Mouse (Mus musculus): ENCODE results near the gene Pzp.
A peak's percentile ranks its signal among the peaks of the same experiment; 100 is the strongest.

Gene Pzp

GRCm38 (mm10) chr6:128526601-128527000 is at the start of gene Pzp:
Gene Pzp, minus strand, starts transcription at chr6:128526720.
- no peak for DNase-seq (ENCODE audit: low spot score in 2 of 2)

DNA sequence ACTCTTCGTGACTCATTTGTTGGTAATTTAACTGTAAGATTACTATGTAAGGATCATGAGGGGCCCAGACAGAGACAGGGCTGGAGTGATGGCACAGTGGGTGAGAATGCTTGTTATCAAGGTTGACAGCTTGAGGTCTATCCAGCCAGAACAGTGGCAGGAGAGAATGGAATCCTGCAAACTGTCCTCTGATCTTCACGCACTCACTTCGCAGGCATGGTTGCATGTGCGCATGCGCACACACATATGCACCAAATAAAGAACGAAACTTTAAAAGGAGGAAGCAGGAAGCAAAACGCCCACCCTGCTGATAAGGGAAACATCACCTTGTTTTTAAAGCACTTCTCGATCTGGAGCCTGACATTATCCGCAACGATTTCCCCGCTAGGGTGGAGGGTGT is 40.1 kb upstream of the Pzp start:
- no peak for DNase-seq (ENCODE audit: low spot score in 2 of 2)

DNA sequence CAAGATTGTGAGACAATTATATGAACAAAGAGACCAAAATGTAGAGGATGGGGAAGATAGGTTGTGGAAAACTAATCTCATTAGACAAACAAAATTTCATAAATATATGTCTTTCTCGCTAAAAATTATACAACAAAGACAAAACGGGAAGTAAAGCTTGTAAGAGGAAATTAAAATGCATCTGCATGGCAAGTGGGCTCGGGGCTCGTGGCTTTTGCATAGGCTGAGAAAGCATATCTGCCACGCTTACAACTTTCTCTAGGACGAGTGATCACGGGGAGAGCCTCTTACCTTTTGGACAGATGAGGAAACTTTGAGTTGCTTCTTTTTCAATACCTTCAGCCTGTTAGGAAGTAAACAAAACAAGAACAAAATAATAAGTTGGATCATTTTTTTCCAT is 27.5 kb upstream of the Pzp start:
- no peak for DNase-seq (ENCODE audit: low spot score in 2 of 2)

DNA sequence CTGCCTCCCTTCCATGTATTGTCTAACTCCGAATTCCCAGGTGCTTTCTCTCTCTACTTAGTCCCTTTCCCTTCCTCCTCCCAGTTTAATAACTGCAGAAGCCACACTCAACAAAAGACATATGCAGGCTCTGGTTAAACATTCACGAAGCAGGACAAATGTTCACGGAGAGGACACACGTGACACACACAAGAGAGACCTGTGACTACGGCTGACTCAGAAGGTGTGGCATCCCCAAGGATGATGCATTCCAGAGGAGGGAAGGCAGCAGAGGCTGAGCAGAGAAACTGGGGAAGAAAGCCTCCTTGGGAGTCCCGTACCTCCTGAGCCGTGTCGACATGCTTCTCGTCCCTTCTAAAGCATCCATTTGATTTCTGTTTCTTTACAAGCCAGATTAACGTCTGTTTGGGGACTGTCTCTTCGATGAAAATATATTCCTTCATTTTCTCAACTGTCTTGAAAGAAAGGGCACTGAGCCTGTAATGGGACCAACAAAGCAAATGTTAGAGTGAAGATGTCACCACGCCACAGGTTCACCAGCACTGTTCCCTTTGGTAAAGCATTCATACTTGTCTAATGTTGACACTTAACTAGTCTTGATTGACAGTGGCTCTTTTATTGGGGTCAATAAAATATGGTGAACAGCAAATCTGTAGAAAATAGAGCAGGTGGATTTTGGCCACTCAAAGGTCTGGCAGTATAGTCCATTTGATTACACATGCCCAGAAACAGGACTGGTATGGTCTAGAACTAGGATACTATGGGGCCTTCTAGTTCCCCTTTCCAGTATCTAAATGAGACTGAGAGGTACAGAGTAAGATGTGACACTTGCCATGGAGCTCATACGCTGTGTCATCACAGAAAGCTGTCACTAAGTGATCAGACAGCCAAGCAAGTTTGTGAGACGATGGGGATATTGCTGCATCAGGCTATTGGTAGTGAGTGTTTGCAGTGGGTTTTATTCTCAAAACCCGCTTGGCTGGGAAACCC is 23.2 kb upstream of the Pzp start:
- DNase-seq (ENCODE audit: low spot score in 2 of 2): no peak

DNA sequence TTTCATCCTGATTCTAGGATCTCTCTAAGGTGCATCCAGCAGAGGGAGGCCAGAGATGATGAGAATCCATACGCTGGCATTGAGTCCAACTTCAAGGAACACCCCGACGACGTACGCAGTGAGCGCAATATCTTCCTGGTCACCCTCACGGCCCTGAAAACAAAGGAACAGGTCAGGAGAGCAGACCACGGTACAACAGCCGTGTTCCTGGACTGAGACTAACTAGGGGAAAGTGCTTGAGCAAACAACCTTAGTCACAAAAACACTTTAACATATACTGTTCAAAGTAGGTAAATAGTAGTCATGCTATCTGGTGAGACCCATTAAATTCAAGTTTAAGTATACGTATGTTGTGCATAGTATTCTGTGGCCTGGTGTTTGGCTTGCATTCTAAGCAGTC is 22.0 kb upstream of the Pzp start:
- DNase-seq (ENCODE audit: low spot score in 2 of 2): no peak

DNA sequence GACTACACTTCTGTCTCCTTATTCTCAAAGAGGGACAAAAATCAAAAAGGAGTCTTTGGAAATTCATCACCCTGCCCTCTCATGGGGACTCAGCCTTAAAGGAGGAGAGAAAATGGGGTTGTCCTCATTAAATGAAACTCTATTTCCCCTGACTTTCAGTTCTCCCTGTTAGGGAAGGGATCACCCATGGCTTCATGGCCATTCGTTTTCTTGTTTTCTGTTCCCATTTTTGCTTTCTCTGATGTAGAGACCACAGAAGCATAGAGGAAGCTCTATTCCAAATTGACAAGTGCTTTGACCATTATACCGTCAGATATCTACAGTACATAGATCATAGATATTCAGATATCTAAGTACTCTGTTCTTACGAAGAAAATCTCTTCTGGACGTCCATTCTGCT is 18.9 kb upstream of the Pzp start:
- no peak for DNase-seq (ENCODE audit: low spot score in 2 of 2)

DNA sequence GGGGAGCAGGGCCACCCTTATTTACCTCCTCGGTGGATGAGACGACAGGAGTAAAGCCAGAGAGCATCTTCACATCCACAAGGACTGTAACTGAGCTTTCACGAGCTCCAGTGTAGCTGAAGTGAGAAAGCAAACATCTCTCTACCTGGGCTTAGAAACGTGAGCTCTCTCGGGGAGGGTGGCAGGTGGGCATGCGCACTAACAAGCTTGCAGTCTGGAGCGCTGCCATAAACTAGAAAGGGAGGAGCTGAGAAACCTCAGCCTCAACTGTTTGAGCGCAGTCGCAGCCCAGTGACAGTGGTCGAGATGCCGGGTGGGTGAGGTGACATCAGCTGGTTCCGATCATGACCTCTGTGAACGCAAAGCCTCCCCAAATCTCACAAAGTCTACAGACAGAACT is 16.7 kb upstream of the Pzp start:
- DNase-seq (ENCODE audit: low spot score in 2 of 2): peak; percentile 4 to 32

GRCm38 (mm10) chr6:128535250-128535649 is 8.7 kb upstream of the Pzp start:
- DNase-seq (ENCODE audit: low spot score in 2 of 2): no peak

GRCm38 (mm10) chr6:128533296-128533695 is 6.8 kb upstream of the Pzp start:
- DNase-seq (ENCODE audit: low spot score in 2 of 2): no peak

GRCm38 (mm10) chr6:128532701-128533100 is 6.2 kb upstream of the Pzp start:
- no peak for DNase-seq (ENCODE audit: low spot score in 2 of 2)

DNA sequence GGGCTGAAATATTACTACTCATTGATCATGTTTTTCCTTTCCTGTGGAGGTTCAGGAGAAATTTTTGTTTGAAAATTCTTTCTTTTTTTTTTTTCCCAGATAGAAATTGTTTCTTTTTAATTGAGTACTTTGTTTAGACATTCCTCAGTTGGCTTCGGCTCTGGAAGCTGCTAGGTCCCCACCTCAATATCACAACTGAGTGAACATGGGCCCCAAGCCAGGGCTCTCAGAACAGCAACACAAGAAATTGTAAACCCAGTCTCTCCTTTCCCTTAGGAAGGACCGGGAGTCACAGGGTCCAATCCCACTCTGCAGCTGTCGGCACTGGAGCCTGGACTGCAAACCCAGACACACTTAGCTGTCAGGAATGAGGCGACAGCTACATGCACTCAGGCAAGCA is 2.0 kb upstream of the Pzp start:
- DNase-seq (ENCODE audit: low spot score in 2 of 2): no peak

DNA sequence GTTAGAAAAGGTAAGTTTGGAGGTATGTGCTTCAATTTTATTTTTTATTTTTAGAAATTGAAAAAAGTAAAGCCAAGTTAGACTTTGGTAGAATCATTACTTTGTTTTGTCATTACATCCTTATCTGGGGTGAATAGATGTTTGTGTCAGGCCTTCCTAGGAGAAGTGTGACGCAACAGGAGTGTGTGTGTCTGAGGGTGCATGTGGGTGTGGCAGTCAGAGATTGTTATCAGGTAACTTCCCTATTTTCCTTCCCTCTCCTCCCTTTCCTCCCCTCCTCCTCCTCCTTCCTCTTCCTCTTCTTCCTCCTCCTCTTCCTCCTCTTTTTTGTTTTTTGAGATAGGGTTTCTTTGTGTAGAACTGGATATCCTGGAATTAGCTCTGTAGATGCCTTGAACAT is 590 bp upstream of the Pzp start:
- DNase-seq (ENCODE audit: low spot score in 2 of 2): no peak

DNA sequence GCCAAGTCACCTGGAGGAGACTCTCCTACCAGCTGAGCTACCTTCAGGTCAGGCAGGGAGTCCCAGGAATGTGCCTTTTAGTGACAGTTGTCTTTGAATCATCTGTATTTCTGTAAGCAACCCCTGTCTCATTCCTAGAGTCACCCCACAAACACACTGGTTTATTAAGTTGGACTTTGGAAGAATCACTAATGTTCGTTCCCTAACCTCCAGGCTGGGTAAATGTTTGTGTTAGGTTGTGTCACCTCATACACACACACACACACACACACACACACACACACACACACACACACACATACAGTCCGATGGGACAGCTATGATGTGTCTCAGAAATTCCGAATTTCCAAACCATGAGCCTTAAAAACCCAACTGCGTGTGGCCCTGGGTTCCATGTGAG is 719 bp downstream of the Pzp start:
- no peak for DNase-seq (ENCODE audit: low spot score in 2 of 2)

GRCm38 (mm10) chr6:128523360-128523759 is 3.2 kb downstream of the Pzp start:
- DNase-seq (ENCODE audit: low spot score in 2 of 2): no peak

DNA sequence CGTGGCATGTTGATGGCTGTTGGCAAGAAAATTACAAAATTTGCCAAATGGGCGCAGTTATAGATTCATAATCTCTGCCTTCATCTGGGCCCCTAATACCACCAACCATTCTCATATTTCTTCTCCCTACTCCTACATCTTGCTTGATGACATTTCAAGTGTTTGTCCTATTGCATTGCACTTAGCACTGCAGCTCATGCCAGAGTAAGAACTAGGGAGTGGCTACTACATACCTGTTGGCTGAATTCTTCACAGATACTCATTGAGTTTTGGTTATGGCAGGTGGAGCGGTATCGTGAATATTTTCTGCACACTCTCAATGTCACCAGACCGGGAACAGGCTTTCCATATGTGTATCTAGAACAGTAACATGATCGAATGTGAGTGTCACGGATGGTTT is 7.4 kb downstream of the Pzp start:
- no peak for DNase-seq (ENCODE audit: low spot score in 2 of 2)

DNA sequence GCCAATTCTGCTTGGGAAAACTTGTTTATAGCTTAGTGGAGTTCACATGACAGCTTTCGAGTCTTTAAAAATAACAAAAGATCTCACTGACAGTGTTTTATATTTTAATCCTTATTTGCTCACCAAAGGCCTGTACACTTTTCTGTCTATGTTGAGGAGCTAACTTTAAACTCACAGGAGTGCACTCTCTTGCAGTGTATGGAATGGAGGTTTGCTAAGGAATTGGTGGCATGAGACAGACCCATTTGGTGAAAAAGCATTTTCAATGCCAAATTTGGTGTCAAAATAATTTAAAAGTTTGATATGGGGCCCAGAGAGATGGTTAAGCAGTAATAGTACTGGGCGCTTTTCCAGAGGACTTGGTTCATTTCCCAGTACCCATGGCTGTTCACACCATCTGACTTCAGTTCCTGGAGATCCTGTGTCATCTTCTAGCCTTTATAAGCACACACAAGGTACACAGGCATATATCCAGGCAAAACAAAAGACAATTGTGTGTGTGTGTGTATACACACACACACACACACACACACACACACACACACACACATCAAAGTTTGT is 20.8 kb downstream of the Pzp start:
- no peak for DNase-seq (ENCODE audit: low spot score in 2 of 2)

DNA sequence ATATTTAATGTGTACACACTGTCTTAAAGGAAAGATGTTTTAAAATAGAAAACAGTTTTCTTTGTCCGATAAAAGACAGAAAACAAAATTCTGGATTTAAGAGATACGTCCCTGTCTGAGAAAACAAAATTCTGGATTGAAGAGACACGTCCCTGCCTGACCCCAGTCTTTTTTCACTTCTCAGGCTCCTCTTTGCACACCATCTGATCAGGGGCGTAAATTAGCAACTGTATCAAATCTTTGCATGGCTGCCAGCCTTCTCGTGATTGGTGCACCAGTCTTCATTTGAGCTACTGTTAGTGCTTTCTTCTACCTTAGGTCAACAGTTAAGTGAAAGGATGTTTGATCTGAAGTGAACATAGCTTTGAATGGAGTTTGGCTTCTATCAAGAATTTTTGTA is 21.8 kb downstream of the Pzp start:
- no peak for DNase-seq (ENCODE audit: low spot score in 2 of 2)

GRCm38 (mm10) chr6:128495346-128495745 is 31.2 kb downstream of the Pzp start:
- no peak for DNase-seq (ENCODE audit: low spot score in 2 of 2)

GRCm38 (mm10) chr6:128494646-128495331 is 31.7 kb downstream of the Pzp start:
- DNase-seq (ENCODE audit: low spot score in 2 of 2): no peak

- no peak for DNase-seq (ENCODE audit: low spot score in 2 of 2)
Measured at GRCm38 (mm10) chr6:128491916-128492315, 34.6 kb downstream of the Pzp start.

- no peak for DNase-seq (ENCODE audit: low spot score in 2 of 2)
Measured at GRCm38 (mm10) chr6:128490141-128490540, 36.4 kb downstream of the Pzp start.

DNA sequence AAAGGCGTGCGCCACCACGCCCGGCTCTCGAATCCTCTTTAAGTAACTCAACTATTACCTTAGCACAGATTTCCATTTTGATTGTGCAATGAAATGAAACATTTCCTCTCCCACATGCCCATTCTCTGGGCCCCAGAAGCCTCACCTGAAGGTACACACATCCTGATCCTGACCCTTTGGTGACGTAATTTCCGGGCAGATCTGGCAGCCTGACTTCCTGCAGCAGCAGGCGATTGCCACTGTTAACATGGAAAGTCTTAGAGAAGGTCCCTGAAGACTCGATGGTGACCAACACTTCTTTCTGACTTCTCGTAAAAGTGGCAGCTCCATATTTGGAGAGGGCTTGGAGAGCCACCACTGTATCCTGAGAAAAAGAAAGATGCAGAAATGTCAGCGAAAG is 38.8 kb downstream of the Pzp start:
- no peak for DNase-seq (ENCODE audit: low spot score in 2 of 2)
